Mouse (Mus musculus) adrenal gland, postnatal 4 days (tissue): Measurements from ENCODE around the gene Hist1h3h. TPM values are rescaled to one million over a fixed set of nuclear protein-coding genes. Genes with fewer than 3 reads are reported as not detected.
"Not testable (repeated sequence)": the region's sequence is repeated elsewhere in the genome, so short reads cannot be mapped to it uniquely, and the experiment has no call there.

Source experiments
- DNase-seq, 2 experiments: peaks; one replicate each; pipeline ENCODE4 v3.0.0; 2021 to 2022; ENCODE audit warnings: low spot score in 2 of 2, mixed read lengths in 2 of 2
- total RNA-seq, 2 experiments: library from RNA; stranded (reverse); gene quantifications; 2 replicates each; pipeline ENCODE4 v1.2.3; 2021

The Hist1h3h gene
- total RNA-seq, 2 experiments from 2014 or later: 643 to 717 TPM

DNA sequence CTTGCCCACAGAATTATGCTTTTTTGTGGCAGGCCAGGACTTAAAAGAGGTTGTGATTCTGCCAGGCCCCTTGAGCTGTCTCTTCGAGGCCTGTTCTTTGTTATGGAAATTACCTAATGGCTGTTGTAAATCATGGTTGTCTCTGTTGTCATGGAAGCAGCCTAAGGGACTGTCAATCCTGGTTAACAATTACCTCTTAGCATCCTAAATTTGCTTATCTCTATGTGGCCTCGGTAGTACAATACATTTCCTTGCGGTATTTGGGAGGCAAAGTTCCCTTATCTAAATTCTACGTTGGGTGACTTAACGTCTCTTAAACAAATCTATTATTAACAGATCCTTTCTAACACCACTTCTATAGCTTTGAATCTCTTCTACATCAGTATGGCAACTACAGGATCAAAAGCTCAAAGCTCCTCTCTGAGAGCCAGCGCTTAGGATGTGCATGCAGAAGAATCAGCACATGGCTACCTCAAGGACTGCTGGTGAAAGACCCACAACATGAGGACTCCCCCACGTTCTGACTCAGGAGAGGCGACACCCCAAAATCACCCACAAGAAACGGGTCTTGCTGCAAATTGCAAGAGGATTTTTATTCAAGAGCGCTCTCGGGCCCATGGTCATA, 10.6 kb downstream of the Hist1h3h start:
- no peak for DNase-seq

DNA sequence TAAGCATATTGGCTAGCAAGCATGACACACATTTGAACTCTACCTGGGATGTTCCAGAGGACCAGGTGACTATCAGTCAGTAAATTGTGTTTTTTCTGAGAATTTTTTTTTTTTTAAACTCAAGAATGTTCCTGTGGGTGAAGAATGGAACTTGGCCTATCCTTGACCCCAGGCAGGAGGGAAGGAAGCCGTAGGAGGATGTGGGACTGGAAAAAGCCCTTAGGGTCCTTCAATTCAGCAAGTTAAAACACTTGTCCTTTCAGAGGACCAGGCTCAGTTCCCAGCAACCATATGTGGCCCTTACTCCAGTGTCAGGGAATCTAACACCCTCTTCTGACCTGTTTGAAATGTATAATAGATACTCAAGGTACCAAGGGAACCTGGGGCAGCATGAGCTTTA, 12.1 kb downstream of the Hist1h3h start:
- DNase-seq: no peak

DNA sequence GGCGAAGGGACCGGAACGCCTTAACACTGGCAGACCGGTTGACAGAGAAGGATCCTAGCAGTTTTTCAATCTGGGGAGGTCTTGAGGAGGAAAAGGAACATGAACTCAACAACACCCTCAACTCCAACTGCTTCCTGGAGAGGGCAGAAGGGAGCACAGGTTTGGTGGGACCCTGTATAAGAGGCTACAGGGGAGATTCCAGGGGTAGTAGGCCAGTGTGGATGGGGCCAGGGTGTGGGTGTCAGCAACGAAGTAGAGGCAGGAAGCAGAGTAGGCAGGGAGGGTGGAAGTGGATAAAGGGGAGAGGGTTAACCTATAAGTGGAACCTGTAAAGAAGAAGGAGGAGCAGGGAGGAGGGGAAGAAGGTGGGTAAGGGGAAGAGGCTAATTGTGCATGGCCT, 16.0 kb downstream of the Hist1h3h start:
- no peak for DNase-seq

DNA sequence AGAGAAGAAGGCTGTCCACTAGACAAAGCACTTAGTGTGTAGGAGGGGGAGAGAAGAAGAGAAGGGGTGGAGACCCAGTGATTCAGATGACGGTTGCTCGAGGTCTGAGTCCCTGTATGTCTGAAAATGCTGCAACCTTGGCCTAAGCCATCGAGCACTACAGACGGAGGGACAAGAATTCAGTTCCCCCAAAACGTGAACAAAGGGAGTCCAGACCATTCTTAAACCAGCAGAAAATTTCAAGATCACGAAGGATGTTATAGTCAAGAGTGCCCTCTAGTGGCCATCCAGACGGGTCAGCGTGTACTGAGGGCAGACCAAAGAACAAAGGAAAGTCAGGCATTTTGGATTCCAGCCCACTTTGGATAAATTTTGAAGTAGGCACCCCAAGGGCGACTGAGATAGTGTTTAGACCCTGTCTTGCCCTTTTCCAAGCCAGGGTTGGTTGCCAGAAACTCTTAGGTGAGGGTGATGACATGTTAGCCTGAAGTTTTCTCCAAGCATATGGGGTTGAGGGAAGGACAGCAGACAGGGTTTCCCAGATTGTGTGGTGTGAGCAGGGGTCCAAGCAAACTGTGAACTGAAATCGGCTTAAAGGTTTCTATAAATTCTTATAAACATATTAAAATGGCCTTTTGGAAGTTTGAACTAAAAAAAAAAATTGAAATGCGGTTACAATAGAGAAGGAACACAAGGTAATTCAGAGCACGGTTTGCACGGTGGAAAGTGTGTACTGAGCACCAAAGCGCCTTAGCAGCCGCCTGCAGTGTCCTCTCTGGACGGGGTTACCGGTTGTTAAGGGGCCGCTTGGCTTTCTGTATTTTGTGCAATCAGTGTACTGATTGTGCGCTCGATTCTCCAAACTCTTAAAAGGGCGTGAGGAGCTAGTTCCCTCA, 16.8 kb downstream of the Hist1h3h start:
- DNase-seq: no peak

DNA sequence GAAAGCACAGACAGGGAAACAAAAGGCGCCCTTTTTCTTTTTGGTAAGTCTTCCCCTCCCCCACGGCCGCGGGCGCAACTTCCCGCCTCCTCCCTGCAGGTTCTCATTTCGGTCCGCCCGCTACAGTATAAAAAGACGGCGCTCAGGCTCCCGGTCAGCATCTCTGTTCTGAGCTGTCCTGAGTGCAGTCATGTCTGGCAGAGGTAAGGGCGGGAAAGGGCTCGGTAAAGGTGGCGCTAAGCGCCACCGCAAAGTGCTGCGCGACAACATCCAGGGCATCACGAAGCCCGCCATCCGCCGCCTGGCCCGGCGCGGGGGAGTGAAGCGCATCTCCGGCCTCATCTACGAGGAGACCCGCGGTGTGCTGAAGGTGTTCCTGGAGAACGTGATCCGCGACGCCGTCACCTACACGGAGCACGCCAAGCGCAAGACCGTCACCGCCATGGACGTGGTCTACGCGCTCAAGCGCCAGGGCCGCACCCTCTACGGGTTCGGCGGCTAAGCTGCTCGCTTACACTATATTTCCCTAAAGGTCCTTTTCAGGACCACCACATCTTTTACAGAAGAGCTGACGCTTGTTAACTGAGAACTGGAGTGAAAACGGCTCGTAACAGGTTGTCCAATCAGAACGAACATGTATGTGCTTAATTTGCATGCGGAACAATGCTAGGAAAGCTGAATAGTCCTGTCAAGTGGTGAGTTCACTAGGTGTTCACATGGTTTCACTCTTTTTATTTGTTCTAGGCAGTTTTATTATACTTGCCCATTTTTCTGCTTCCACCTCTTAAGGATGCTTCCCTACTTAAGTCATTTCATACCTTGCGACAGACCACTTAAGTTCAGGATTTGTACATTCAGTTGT, 17.7 kb downstream of the Hist1h3h start, which contains the start of gene Hist1h4j:
TSS of gene Hist1h4j (plus strand) at position 159 of the 862 bp plus-strand sequence.
- DNase-seq: peak in 1 of 2 experiments; percentile 41

DNA sequence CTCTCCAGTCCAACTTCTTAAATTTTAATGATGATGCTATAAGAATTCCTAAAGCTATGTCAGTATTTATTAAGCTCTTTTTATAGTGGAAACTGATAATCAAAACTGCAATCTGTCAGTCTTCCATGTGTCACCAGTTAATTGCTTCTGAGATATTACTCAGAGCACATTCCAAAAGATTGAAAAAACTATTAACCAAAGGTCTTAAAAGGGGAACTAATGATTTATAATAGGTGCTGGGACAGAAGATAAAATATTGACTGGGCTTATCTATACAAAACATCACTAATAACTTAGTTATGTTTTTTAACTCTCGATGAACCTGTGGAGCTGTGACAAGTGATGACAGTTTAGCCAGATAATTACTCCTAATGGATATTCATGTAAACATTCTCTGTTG, 27.5 kb downstream of the Hist1h3h start:
- DNase-seq: no peak

DNA sequence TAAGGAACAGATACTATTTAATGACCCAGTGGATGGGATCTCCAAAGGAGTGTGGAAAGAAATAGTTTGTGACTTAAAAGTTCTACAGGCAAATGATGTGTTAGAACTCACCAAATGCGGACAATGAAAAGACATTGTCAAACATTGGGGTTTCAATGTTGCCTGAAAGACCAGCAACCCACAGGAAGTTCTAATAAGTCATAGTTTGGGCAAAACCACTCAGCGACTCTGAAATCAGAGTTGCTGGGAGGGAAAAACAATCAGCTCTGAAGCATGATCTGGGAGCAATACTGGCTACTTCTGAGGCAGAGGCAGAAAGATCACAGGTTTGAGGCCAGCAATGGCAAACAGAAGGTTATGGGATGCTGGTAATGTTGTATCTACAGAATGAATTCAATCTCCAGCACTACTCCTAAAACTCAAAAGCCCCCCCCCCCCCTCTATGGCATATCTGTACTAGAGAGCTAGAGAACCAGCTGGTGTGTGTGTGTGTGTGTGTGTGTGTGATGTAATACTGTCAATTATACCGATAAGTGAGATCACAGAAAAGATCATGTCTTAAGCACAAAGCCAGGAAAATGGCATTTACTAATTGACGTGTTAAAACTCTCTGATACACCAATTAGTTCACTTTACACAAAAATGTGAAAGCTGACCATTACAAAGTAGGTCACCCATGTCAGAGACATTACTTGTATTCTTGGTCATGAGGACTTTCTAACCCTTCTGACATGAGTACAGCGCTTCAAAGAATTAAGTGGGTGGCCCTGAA, 32.1 kb downstream of the Hist1h3h start:
- DNase-seq: no peak

DNA sequence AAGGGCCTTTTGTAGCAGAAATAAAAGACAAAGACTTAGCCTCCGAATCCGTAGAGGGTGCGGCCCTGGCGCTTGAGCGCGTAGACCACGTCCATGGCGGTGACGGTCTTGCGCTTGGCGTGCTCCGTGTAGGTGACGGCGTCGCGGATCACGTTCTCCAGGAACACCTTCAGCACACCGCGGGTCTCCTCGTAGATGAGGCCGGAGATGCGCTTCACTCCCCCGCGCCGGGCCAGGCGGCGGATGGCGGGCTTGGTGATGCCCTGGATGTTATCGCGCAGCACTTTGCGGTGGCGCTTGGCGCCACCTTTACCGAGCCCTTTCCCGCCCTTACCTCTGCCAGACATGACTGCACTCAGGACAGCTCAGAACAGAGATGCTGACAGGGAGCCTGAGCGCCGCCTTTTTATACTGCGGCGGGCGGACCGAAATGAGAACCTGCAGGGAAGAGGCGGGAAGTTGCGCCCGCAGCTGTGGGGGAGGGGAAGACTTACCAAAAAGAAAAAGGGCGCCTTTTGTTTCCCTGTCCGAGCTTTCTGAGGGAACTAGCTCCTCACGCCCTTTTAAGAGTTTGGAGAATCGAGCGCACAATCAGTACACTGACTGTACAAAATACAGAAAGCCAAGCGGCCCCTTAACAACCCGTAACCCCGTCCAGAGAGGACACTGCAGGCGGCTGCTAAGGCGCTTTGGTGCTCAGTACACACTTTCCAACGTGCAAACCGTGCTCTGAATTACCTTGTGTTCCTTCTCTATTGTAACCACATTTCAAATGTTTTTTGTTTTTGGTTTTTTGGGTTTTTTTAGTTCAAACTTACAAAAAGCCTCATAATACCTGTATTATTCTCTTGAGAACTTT, 32.9 kb downstream of the Hist1h3h start, which contains the start of gene Hist1h4k:
TSS of gene Hist1h4k (minus strand) at position 347 of the 859 bp plus-strand sequence.
- peak; percentile 82 to 84 for DNase-seq

DNA sequence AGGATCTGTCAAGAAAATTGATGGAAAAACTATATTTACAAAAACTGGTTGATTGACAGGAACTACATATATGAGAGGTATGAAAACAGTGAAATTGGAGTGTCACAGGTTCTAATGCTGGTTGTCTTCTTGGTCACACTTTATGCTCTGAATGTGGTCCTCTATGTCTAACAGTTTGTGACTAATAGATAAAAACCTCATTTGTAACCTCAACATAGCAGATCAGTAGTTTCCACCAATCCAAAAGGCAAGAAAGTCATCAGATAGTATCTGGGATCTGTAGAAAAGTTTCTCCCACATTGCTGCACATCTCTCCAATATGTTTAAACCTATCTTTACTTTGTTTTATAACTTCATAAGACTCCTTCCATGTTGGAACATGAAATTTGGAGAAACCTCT, 34.0 kb downstream of the Hist1h3h start:
- no peak for DNase-seq

DNA sequence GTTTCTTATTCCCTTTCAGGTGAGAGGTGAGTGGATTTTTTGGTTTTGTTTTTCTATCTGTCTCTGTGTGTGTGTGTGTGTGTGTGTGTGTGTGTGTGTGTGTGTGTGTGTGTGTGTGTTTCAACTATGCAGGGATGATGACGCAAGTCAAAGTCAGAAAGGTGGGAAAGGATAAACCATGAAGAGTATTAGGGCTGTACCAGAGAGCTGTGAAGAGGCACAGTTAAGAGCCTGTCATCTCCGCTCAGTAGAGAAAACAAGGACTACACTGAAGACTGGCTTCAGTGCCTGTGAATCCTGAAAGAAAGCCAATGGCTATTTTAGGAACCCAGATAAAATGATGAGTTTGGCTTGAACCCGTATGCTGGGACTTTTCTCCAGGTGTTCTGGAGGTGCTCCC, 34.4 kb downstream of the Hist1h3h start:
- no peak for DNase-seq

DNA sequence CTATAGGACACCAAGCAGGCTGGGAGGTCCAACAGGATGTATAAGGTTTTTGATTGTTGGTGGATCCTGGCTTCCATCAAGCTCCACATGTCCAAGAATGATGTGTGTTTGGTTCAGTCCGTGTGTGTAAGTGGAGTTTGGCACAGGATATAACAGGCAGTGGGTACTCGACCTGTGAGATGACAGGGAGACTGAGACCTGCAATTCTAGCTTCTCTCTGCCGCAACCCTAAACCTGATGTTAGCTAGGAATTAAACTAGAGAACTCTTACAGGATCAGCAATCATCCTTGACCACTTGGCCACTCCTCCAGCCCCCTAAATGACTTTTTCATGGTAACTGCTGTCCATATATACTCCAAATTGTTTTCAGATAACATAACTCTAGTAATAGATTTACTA, 34.9 kb downstream of the Hist1h3h start:
- no peak for DNase-seq

DNA sequence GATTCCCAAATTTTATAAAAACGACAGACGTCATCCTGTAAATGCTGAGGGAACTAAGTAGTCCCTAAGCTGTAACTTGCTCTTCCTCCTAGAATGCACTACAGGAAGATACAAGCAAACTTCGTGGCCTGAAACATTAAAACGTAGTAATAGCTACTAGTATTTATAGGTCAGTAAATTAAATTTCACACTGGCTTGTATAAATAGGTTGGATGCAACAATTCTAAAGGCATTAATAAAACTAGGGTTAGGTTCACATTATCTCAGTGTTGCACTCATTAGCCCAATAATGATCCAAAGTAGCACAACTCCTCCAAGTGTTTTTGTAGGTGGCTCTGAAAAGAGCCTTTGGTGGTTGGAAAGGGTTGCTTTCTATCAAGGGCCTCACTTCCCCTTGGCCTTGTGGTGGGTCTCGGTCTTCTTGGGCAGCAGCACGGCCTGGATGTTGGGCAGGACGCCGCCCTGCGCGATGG, 35.6 kb downstream of the Hist1h3h start:
- no peak for DNase-seq

DNA sequence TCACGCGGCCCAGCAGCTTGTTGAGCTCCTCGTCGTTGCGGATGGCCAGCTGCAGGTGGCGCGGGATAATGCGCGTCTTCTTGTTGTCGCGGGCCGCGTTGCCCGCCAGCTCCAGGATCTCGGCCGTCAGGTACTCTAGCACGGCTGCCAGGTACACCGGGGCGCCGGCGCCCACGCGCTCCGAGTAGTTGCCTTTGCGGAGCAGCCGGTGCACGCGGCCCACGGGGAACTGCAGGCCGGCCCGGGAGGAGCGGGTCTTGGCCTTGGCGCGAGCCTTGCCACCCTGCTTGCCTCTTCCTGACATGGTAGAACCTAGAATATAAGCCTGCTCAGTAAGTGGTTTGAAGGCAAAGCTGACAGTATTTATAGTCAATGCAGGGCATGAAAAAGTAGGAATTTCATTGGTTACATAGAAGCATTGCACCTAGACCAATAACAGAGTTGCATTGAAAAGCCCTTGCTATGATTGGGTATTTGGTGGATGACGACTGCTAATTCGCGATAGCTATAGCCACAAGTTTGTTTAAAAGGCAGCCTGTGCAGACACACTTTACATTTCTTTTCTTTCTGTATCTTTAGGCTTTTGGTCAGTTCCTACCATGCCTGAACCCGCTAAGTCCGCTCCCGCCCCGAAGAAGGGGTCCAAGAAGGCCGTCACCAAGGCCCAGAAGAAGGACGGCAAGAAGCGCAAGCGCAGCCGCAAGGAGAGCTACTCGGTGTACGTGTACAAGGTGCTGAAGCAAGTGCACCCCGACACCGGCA, 36.2 kb downstream of the Hist1h3h start, which contains the start of the genes Hist1h2ak and Hist1h2bn:
TSS of gene Hist1h2ak (minus strand) at position 304 of the 762 bp plus-strand sequence.
TSS of gene Hist1h2bn (plus strand) at position 600 of the 762 bp plus-strand sequence.
- DNase-seq: peak in 1 of 2 experiments; percentile 34

DNA sequence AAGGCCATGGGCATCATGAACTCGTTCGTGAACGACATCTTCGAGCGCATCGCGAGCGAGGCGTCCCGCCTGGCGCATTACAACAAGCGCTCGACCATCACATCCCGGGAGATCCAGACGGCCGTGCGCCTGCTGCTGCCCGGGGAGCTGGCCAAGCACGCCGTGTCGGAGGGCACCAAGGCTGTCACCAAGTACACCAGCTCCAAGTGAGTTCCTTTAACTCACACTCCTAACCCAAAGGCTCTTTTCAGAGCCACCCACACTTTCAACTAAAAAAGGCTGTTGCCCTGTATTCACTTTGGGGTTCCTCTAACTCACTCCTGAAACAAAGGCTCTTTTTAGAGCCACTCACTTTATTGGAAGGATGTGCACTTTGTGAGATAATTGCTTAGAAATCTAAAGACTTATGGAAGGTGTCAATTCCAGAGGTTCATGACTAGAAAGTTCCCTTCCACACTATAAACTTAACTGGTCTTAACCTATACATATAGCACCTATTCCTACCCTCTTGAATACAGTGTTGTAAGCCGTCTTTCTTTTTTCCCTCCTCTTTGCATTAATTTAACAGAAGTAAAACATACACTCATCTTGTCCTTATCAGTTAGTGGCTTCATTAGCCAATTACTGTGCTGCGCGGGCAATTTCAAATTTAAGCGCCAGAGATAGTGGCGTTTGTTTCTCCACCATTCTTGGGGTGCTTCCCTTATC, 37.0 kb downstream of the Hist1h3h start:
- not testable (repeated sequence) for DNase-seq

DNA sequence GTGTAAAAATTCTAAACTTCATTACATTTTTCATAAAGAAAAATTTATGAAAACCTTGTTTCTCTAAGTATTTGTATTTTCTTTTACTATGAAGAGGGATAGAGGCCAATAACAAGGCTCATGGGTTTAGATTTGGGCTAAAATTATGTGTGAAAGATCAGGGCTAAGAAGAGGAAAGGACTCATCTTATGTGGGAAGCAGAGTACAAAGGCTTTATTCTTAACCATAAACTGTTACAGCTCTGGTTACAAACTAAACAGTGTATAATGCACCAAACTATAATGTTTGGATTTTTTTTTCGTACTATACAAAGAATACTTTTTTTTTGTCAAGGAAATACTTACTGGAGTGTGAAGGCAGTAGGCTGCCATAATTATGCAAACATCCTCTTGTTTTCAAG, 38.2 kb downstream of the Hist1h3h start:
- no peak for DNase-seq
